Mouse (Mus musculus) Muller cell, postnatal 12 days (primary cell): ENCODE data around the gene Pik3c2g.

Experiments
- DNase-seq: peaks from one replicate; pipeline ENCODE4 v3.0.0-alpha.2; 2015; ENCODE audit errors: inconsistent ontology term

The Pik3c2g gene

GRCm38 (mm10) chr6:139841272-139841671 is 254.3 kb downstream of the Pik3c2g start:
- DNase-seq: no peak

- DNase-seq: no peak
Measured at GRCm38 (mm10) chr6:139842626-139843025, 255.6 kb downstream of the Pik3c2g start.

GRCm38 (mm10) chr6:139843531-139843930 is 256.5 kb downstream of the Pik3c2g start:
- DNase-seq: no peak

- no peak for DNase-seq
Measured at GRCm38 (mm10) chr6:139846889-139847544, 260.0 kb downstream of the Pik3c2g start.

GRCm38 (mm10) chr6:139849931-139850330 is 262.9 kb downstream of the Pik3c2g start:
- no peak for DNase-seq

GRCm38 (mm10) chr6:139851705-139852603 is 264.9 kb downstream of the Pik3c2g start:
- DNase-seq: no peak

GRCm38 (mm10) chr6:139852836-139853235 is 265.8 kb downstream of the Pik3c2g start:
- DNase-seq: no peak

- no peak for DNase-seq
Measured at GRCm38 (mm10) chr6:139860141-139860540, 273.1 kb downstream of the Pik3c2g start.

GRCm38 (mm10) chr6:139861534-139861933 is 274.5 kb downstream of the Pik3c2g start:
- DNase-seq: no peak

- DNase-seq: no peak
Measured at GRCm38 (mm10) chr6:139865059-139865673, 278.1 kb downstream of the Pik3c2g start.

GRCm38 (mm10) chr6:139874418-139875176 is 287.6 kb downstream of the Pik3c2g start:
- peak; percentile 33 for DNase-seq

GRCm38 (mm10) chr6:139876691-139877090 is 289.7 kb downstream of the Pik3c2g start:
- DNase-seq: no peak

- DNase-seq: peak; percentile 4
Measured at GRCm38 (mm10) chr6:139877476-139878361, 290.7 kb downstream of the Pik3c2g start.

GRCm38 (mm10) chr6:139878362-139878696 is 291.3 kb downstream of the Pik3c2g start:
- DNase-seq: peak; percentile 27

- DNase-seq: no peak
Measured at GRCm38 (mm10) chr6:139882076-139882475, 295.1 kb downstream of the Pik3c2g start.

- no peak for DNase-seq
Measured at GRCm38 (mm10) chr6:139887175-139887574, 300.2 kb downstream of the Pik3c2g start.

- no peak for DNase-seq
Measured at GRCm38 (mm10) chr6:139895637-139896036, 308.6 kb downstream of the Pik3c2g start.

GRCm38 (mm10) chr6:139899630-139900151 is 312.7 kb downstream of the Pik3c2g start:
- no peak for DNase-seq

GRCm38 (mm10) chr6:139901801-139902200 is 314.8 kb downstream of the Pik3c2g start:
- DNase-seq: no peak

- no peak for DNase-seq
Measured at GRCm38 (mm10) chr6:139907138-139907537, 320.1 kb downstream of the Pik3c2g start.
